Mouse (Mus musculus): ENCODE measurements around the gene Slc35g2.

Slc35g2 gene

DNA sequence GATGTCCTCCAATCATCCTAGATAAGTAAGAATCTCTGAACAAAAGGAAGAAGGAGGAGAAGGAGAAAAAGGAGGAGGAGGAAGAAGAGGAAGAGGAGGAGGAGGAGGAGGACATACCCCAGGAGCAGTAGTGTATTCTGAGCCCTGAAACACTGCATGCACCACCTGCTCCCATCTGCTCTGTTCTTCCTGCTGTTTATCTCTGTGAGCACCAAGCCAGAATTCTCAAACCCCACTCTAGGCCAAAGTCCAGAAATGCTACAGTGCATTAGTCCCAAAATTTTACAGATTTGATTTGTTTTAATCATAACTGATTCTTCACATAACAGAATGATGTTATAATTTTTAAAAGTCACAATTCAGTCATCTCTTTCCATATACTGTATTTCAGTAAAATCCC lies 11.9 kb downstream of the Slc35g2 start:
- DNase-seq = no peak

DNA sequence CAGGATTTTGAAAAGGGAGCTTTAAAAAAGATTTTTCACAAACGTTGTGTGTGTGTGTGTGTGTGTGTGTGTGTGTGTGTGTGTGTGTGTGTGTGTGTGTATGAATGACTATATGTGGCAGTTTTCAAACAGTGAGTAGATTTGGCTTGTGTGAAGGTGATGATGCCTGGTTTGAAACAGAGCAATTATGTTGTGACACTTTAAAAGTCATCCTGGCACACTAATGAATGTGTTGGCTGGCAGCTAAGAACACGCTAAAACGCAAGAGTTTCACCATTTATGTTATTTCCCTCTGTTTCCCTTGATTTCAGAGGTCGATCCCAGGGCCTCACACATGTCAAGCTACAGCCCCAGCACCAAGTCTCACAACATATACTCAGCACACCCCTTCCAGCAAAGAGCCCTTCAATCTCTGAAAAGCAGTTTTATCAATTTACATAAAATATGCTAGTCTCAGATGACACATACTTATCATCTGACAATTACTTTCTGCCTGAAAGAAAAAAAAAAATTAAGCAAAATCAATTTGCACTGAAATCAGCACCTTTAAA lies 12.8 kb downstream of the Slc35g2 start:
- no peak for DNase-seq

DNA sequence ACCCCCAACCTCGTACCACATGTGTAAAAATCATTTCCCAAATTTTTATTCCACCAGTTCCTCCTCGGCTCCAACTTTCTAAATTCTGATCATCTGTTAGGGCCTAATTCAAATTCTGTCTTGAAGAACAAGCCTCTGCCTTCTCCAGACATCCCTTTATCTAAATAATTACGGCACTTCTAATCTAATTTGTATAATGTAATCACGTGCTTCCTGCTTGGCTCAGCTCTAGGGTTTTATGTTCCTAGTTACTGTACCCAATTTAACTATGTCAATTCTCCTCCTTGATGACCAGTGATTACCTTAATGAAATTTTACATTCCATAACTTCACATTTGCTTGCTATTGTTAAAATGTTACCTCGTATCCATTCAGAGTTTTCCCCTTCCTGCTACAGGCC lies 15.2 kb downstream of the Slc35g2 start:
- no peak for DNase-seq

DNA sequence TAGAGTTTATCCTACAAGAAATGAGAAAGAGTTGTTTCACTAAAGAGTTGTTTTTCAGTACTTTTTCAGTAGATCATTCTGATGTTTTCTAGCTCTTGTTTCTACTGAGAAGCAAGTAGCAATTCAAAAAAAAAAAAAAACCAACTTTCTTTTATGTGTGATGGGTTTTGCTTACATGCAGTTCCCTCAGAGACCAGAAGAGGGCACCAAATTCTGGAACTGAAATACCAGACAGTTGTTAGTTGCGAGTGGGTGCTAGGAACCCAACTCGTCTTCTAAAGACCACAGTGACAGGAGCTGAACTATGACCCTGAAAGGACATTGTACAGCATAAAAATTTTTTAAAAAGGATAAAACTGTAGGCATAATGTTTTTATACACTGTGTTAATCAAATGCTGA lies 22.6 kb downstream of the Slc35g2 start:
- DNase-seq = peak; percentile 38

DNA sequence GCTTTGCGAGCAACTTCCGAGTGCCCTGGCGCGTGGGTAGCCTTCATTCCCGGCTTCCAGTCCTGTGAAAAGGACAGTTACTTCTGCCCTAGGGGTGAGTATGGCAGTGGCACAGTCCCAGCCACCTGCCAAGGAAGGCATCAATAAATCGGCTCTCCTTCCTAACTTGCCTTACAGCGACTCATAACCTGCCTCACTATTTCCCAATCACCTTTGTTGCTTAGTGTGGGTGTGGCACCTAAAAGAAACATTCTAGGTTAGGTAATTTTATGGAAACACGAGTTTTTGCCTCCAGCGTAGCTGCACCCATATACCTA lies 24.3 kb downstream of the Slc35g2 start:
- no peak for DNase-seq

DNA sequence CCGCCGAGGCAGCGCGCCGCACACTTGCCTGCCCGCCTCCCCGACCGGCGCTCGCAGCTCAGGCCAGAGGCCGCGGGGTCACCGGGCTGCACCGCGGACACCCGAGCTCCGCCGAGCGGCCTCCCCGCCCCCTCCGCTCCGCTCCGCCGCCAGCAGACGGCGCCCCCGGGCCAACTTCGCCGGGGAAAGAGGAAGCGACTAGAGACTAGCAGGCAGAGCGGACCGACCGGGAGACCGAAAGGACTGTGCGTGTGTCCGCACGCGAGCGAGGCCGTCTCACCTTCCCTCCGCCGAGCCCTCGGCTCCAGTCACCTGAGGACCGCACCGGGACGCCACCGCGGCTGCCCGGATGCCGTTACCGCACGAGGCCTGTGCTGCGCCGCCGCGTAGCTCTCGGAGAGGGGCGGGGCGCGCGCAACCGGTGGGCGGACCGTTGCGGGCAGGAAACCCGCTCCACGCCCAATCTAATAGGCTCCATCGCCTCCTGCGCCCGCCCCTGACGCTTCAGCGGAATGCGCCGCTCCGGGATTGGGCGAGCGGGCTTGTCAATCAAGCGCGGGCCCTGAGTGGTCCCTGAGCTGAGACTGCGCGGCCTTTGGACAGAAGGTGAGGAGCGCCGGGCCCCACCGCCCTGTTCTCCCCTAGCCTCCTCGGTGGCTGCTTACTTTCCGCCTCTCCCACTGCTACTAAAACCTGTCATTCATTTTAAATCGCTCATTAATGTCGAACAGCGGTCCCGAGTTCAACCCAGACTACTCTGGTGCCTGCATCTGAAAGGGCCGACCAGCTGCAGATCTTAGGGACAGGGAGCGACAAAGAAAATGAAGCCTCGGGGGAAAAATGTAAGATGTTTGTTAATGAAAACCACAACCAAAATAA lies 24.9 kb downstream of the Slc35g2 start, which contains the start of gene Nck1:
Nck1 (minus strand) TSS at position 420 of the 879 bp plus-strand sequence.
- peak; percentile 99 for DNase-seq

DNA sequence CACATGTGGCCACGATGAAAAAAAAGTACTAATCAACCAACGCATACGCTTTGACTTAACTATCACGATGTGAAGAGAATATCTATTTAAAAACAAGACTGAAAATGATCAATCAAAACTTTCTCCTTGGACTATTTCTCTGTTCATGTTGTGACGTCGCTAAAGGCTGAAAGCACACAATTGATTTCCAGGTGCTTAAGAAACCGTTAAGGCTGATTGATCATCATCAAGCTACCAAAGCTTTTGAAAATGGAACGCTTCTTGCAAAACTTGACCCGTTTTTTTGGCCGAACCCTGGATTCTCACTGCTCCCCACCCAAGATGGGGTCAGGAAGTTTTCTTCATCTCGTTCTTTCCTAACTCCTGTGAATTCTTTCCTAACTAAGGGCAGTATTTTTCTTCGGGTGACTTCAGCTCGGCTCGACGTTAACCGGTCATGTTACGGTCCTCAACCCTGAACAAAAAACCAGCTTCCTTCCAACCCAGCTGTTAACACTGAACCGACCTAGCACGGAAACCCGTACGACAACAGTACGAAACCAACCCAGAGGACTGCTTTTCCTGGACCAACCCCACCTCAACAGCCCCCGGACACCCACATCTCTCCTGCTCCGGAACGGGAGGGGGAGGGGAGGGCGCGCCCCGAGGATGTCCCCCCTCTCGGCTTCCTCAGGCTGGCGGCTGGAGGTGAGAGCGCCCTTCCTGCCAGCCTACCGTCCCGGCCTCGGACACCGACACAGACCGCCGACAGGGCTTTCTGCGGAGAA lies 25.8 kb downstream of the Slc35g2 start:
- DNase-seq = peak; percentile 7

DNA sequence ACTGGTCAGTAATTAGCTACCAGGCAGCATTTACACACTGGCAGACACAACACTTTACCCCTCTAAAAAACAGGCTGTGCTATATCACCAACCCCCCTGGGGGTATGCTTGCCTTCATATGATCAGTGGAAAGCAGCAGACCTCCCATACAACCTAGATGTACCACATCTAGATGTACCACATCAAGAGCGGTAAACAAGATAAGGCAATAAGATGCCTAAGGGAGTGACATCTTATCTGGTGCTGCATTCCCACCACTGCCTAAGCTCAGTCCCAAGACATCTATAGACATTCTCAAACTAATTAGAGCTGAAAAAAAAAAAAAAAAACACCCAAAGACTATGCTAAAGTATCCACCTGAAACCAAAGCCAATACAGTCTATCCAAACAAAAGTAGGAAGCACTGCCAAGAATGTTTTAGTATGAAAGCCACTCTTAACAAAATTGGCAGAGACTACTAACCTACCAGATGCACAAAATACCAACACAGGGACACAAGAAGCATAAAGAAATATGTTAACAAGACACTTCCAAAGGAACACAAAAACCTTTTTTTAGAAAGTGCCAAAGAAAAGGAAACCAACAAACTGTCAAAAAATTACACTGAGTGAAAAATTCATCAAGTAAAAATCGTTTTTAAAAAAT lies 35.1 kb downstream of the Slc35g2 start:
- DNase-seq = no peak

DNA sequence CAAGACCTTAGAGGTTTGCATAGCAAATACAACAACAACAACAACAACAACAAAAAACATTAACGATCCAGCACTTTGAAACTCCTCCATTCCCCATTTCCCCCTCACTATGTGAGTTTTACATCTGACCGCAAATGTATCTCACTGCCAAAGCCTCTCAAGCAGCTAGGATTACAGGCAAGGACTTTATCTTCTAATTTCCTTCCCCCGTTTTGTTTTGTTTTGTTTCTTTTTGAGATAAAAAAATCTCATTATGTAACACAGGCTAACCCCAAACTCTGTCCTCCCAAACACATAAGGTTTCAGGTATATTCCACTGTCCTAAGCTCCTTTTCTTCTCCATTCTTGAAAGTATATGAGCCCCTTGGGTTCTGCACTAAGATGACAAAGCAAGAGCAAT lies 36.2 kb downstream of the Slc35g2 start:
- DNase-seq = no peak

DNA sequence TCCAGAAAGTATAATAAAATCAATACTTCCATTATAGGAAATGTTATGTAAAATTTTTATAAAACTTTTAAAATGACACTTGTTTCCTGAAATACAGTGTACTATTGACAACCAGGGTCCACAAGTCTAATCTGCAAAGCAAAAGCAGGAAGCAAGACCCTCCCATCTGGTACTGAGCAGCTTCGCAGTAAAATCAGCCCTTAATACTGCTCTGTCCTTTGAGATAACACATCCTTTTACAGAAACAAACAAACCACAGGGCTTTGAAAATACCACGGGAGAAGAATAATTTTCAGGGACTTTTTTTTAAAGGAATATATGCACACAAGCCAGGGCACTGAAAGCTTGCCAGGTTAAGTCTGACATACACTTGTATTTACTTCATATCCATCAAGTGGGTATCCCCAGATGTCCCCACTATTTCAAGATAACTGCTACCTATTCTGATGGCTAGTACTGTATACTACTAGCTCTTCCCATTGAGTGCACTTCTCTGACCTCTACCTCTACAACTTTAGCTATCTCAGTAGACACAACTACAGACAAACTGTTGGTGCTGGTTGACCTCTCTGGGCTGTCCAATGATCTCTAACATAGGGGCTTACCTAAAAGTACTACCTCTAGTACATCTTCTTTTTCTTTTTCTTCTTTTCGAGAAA lies 37.9 kb downstream of the Slc35g2 start:
- DNase-seq = no peak

DNA sequence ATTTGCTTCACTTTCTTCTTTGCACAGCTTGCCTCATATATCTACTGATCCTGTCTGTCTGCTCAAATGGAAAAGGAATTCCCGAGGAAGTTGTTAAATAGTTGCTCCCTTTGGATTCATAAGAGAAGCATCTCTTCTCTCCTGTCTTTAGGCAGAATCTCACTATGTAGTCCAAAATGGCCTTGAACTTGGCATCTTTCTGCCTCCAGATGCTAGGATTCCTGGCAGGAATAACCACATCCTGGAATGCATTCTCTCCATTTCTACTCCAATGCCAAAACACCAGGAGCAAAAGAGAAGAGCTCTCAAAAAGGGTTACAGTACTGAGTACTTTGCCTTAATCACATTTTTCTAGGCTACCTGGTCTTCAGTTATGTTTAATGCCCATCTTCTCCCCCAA lies 39.6 kb downstream of the Slc35g2 start:
- DNase-seq = no peak

DNA sequence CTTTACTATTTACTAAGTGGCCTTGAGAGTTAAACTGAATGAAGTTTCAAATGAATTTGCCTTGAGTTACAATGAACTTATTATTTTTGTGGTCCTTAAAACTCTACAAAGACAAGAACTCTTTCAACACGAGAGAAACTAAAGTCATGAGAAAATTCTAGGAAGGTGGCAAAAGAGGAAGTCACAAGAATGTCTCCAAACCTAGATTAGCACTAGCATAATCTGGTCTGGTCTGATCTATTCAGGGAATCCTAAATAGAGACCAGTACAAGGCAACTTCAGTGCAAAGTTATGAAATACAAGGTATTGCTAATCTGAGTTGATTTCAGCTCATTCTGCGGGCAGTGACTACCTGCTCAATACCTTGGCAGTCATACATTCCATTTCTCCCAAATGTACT lies 45.7 kb downstream of the Slc35g2 start:
- no peak for DNase-seq

DNA sequence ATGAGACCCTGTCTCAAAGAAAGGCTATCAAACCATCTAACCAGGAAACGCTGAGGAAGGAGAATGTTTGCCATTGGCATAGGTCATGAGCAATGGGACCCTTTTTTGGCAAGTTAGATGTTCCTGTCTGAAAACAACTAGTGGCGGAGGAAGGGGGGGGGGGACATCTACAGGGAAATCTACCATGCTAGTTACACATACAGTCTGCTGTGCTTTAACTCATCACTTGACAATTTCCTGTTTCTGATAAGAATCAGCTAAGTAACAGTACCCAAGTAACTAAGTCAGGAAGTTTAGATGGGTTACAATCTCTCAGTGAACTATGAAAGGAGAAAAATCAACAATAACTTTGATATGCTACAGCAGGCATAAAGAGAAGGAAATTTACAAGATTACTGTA lies 48.9 kb downstream of the Slc35g2 start:
- DNase-seq = no peak

DNA sequence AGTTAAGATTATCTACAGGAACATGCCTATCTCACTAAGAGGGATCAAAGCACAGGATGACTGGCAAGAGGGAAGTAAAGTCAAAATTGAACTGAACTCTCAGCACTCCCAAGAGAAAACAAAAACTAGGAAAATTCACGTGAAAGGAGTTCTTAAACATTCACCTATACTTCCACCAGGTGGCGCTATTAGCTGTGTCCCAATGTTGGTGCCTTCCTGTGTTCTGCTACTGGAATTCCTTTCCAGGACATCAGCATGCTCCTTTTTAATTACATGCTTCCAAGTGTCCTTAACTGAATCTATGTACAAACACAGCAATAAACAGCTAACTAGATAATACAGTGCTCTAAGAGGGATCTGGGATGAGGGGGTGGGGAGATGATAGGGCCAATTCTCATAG lies 50.3 kb downstream of the Slc35g2 start:
- peak; percentile 78 for DNase-seq

DNA sequence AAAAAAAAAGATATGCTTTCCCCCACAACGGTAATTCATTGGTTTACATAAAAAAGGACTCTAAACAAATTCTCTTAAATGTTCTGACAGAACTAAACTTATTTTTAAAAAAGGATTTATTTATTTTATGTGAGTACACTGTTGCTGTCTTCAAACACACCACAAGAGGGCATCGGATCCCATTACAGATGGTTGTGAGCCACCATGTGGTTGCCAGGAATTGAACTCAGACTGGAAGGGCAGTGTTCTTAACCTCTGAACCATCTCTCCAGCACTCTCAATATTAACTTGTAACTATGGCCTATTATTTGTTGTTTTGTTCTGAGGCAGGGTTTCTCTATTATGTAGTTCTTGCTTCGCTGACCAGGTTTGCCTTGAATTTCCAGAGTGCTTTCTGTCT lies 50.9 kb downstream of the Slc35g2 start:
- peak; percentile 11 for DNase-seq

DNA sequence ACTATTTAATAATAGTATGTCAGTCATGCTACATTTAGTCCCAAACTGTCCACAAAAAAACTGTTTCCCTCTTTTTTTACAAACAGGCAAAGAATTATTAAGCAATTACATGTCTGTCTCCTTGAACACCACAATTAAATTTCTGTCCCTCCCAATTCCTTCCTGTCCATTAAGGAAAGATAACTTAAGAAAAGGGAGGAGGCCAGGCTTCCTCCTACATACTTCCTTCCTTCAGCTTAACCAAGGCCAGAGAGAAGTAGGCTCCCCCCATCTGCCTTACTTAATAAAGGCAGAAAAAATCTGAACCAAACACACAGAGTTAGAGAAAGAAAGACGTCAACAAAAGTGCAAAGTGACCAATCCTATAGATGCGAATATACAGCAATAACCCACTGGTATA lies 63.3 kb downstream of the Slc35g2 start:
- no peak for DNase-seq

DNA sequence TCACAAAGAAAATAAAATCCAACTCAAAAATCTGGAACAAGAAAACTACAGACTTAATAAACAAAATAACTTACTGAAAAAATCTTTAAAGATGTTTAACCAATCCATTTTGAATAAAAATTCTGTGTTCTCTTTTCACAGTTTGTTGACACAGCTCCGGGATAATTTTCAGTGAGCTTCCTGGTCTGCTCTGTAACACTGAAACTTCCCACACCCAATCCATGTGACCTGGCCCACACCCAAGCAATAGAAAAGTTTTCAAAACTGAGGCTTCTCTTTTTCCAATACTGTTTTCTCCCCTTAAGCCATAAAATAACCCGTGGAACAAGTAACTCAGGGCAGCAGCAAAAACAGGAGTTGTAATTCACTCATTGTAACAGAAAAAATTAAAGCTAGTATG lies 64.2 kb downstream of the Slc35g2 start:
- no peak for DNase-seq

DNA sequence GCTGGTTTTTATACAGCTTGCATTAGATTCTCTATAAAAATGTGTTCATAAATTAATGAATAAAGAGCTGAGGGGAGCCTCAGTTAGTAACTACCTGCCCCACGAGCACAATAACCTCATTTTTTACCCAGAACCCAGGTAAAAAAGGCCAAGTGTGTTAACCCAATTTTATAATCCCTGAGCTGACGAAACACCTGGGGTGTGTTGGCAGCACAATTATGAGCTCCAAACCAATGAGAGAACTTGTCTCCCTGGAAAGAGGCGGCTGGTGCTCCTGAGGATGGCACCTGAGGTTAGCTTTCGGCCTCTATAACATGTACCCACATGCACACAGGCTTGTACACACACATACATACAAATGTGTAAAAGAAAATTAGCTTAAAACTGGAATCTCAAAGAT lies 65.4 kb downstream of the Slc35g2 start:
- DNase-seq = no peak
